Mouse (Mus musculus): ENCODE measurements around the gene Fnbp1. TPM values are rescaled to one million over a fixed set of nuclear protein-coding genes. Genes with fewer than 3 reads are reported as not detected.
A peak's percentile ranks its signal among the peaks of the same experiment; 100 is the strongest.

Gene Fnbp1
- polyA plus RNA-seq (2014; fragmentation: Nextera tagmentation; extraction: Ambion mirVana): 16.8 and 21.1 TPM in 2 replicates

GRCm38 (mm10) chr2:31141867-31142454 lies at the start of gene Fnbp1:
Fnbp1 (minus strand) TSS chr2:31142008.
- peak within 1 kb of the TSS; percentile 93 for H3K4me3 ChIP-seq (ENCODE audit: low read depth, low read length)
- ATAC-seq (ENCODE audit: insufficient read depth) (peak; percentile 94), DNase-seq (peak; percentile 91)
- peak within 1 kb of the TSS; percentile 92 for H3K4me2 ChIP-seq
- H3K27me3 ChIP-seq (ENCODE audit: insufficient read depth, low read length): no peaks in the 10 kb centered on the region
- peaks cover 6% of the 10 kb centered on the region; the same call in 1 of the 2 replicates for H3K36me3 ChIP-seq (ENCODE audit: insufficient read depth)
- peak within 1 kb of the TSS; percentile 85 for H3K9ac ChIP-seq
- WGBS: 1% methylated on average over 59 of the region's 59 CpGs
- TF ChIP-seq CTCF (IDR thresholded peaks at IDR 0.05; ENCODE audit: low read depth): no peak
- H3K27ac ChIP-seq (ENCODE audit: low read depth): peak within 1 kb of the TSS; percentile 81
- peaks cover 11% of the 10 kb centered on the region; the same call in 1 of the 2 replicates for H3K4me1 ChIP-seq (ENCODE audit: insufficient read depth)
- H3K9me3 ChIP-seq (ENCODE audit: low read depth, low read length): no peaks in the 10 kb centered on the region

- no peak overlapping the region for H3K4me2 ChIP-seq
- DNase-seq: no peak
- no peaks in the 10 kb centered on the region for H3K9me3 ChIP-seq (ENCODE audit: low read depth, low read length)
- no peaks in the 10 kb centered on the region for H3K27me3 ChIP-seq (ENCODE audit: insufficient read depth, low read length)
- H3K9ac ChIP-seq: no peak overlapping the region
- WGBS: 89% methylated on average over 3 of the region's 3 CpGs
- peaks cover 86% of the 10 kb centered on the region for H3K36me3 ChIP-seq (ENCODE audit: insufficient read depth)
- TF ChIP-seq CTCF (IDR thresholded peaks at IDR 0.05; ENCODE audit: low read depth): no peak
- no peak overlapping the region for H3K27ac ChIP-seq (ENCODE audit: low read depth)
- ATAC-seq (ENCODE audit: insufficient read depth): no peak
- H3K4me1 ChIP-seq (ENCODE audit: insufficient read depth): no peaks in the 10 kb centered on the region
- no peak overlapping the region for H3K4me3 ChIP-seq (ENCODE audit: low read depth, low read length)
Observed at GRCm38 (mm10) chr2:31189654-31190053, 47.8 kb upstream of the Fnbp1 start.

- Histone ChIP-seq H3K9me3 (ENCODE audit: low read depth, low read length) (no peaks in the 10 kb centered on the region), H3K36me3 (ENCODE audit: insufficient read depth) (peaks cover 90% of the 10 kb centered on the region), H3K27me3 (ENCODE audit: insufficient read depth, low read length) (no peaks in the 10 kb centered on the region), H3K27ac (ENCODE audit: low read depth) (no peak overlapping the region), H3K4me3 (ENCODE audit: low read depth, low read length) (no peak overlapping the region), H3K9ac (no peak overlapping the region), H3K4me1 (ENCODE audit: insufficient read depth) (no peaks in the 10 kb centered on the region), H3K4me2 (no peak overlapping the region)
- ATAC-seq (ENCODE audit: insufficient read depth): no peak
- WGBS: 100% methylated on average over 1 of the region's 1 CpGs
- no peak for TF ChIP-seq CTCF (IDR thresholded peaks at IDR 0.05; ENCODE audit: low read depth)
- no peak for DNase-seq
Observed at GRCm38 (mm10) chr2:31188691-31189090, 46.9 kb upstream of the Fnbp1 start.

- H3K27me3 ChIP-seq (ENCODE audit: insufficient read depth, low read length): no peaks in the 10 kb centered on the region
- WGBS: 100% methylated on average over 1 of the region's 1 CpGs
- H3K36me3 ChIP-seq (ENCODE audit: insufficient read depth): peaks cover 83% of the 10 kb centered on the region
- DNase-seq (no peak), ATAC-seq (ENCODE audit: insufficient read depth) (no peak)
- no peak overlapping the region for H3K9ac ChIP-seq
- no peak overlapping the region for H3K4me2 ChIP-seq
- H3K4me1 ChIP-seq (ENCODE audit: insufficient read depth): no peaks in the 10 kb centered on the region
- H3K9me3 ChIP-seq (ENCODE audit: low read depth, low read length): no peaks in the 10 kb centered on the region
- peak; percentile 23; the same call in 1 of the 2 replicates for TF ChIP-seq CTCF (IDR thresholded peaks at IDR 0.05; ENCODE audit: low read depth)
- H3K27ac ChIP-seq (ENCODE audit: low read depth): no peak overlapping the region
- no peak overlapping the region for H3K4me3 ChIP-seq (ENCODE audit: low read depth, low read length)
Observed at GRCm38 (mm10) chr2:31183830-31184229, 42.0 kb upstream of the Fnbp1 start.

- Histone ChIP-seq H3K4me3 (ENCODE audit: low read depth, low read length) (no peak overlapping the region), H3K9ac (no peak overlapping the region), H3K4me2 (no peak overlapping the region), H3K36me3 (ENCODE audit: insufficient read depth) (peaks cover 83% of the 10 kb centered on the region), H3K4me1 (ENCODE audit: insufficient read depth) (no peaks in the 10 kb centered on the region), H3K9me3 (ENCODE audit: low read depth, low read length) (no peaks in the 10 kb centered on the region), H3K27me3 (ENCODE audit: insufficient read depth, low read length) (no peaks in the 10 kb centered on the region), H3K27ac (ENCODE audit: low read depth) (no peak overlapping the region)
- ATAC-seq (ENCODE audit: insufficient read depth): no peak
- WGBS: 79% methylated on average over 6 of the region's 6 CpGs
- no peak for TF ChIP-seq CTCF (IDR thresholded peaks at IDR 0.05; ENCODE audit: low read depth)
- no peak for DNase-seq
Observed at GRCm38 (mm10) chr2:31182786-31183330, 41.0 kb upstream of the Fnbp1 start.

GRCm38 (mm10) chr2:31180081-31180551 lies 38.3 kb upstream of the Fnbp1 start:
- Histone ChIP-seq H3K9me3 (ENCODE audit: low read depth, low read length) (no peaks in the 10 kb centered on the region), H3K4me1 (ENCODE audit: insufficient read depth) (no peaks in the 10 kb centered on the region), H3K4me3 (ENCODE audit: low read depth, low read length) (no peak overlapping the region), H3K27ac (ENCODE audit: low read depth) (no peak overlapping the region), H3K27me3 (ENCODE audit: insufficient read depth, low read length) (no peaks in the 10 kb centered on the region), H3K9ac (no peak overlapping the region), H3K4me2 (no peak overlapping the region), H3K36me3 (ENCODE audit: insufficient read depth) (peaks cover 85% of the 10 kb centered on the region)
- 48% methylated on average over 7 of the region's 7 CpGs for WGBS
- DNase-seq: no peak
- no peak for ATAC-seq (ENCODE audit: insufficient read depth)
- TF ChIP-seq CTCF (IDR thresholded peaks at IDR 0.05; ENCODE audit: low read depth): no peak

- DNase-seq: no peak
- Histone ChIP-seq H3K27ac (ENCODE audit: low read depth) (no peak overlapping the region), H3K27me3 (ENCODE audit: insufficient read depth, low read length) (no peaks in the 10 kb centered on the region), H3K9me3 (ENCODE audit: low read depth, low read length) (no peaks in the 10 kb centered on the region), H3K4me2 (no peak overlapping the region), H3K9ac (no peak overlapping the region), H3K36me3 (ENCODE audit: insufficient read depth) (peaks cover 85% of the 10 kb centered on the region), H3K4me1 (ENCODE audit: insufficient read depth) (no peaks in the 10 kb centered on the region), H3K4me3 (ENCODE audit: low read depth, low read length) (no peak overlapping the region)
- ATAC-seq (ENCODE audit: insufficient read depth): no peak
- WGBS: 75% methylated on average over 7 of the region's 7 CpGs
- no peak for TF ChIP-seq CTCF (IDR thresholded peaks at IDR 0.05; ENCODE audit: low read depth)
Observed at GRCm38 (mm10) chr2:31179471-31179870, 37.7 kb upstream of the Fnbp1 start.
